Comparison of ENCODE assay signal across 8 mouse cellular contexts in genomic region chr15:95762661-95763303, GRCm38 (mm10). TPM values are rescaled to one million over a fixed set of nuclear protein-coding genes. Genes with fewer than 3 reads are reported as not detected.
A peak's percentile ranks its signal among the peaks of the same experiment; 100 is the strongest.
DNase-seq lines count a peak whose midpoint lies in the region; ATAC-seq and TF ChIP-seq lines count a peak whose summit lies in the region.

No protein-coding gene starts in this region.

- ATAC-seq in forebrain, embryonic 13.5 days, result peak; percentile 71; the same call in 1 of the 2 replicates
- peak; percentile 77 to 89 for ATAC-seq in hematopoietic stem cell, adult 5-6 weeks (replicated peaks in 1 of 2; ENCODE audit: insufficient read depth in 1 of 2, low FRiP score in 2 of 2, low TSS enrichment in 1 of 2, low read depth in 1 of 2, poor library complexity in 2 of 2, severe bottlenecking in 2 of 2)
- peak; percentile 98 for ATAC-seq in megakaryocyte, adult 5-6 weeks (ENCODE audit: poor library complexity, severe bottlenecking)

- no peaks in the 10 kb centered on the region for H3K36me3 ChIP-seq in ES-E14 (ENCODE audit: control insufficient read depth, insufficient read depth, low read length, poor library complexity, severe bottlenecking)
- no peaks in the 10 kb centered on the region for H3K36me3 ChIP-seq in forebrain, embryonic 13.5 days (ENCODE audit: poor library complexity, severe bottlenecking)

- peak; percentile 63 for DNase-seq in ES-E14 (ENCODE audit: low read depth, low spot score)
- DNase-seq in c-Kit-positive CD71-negative TER-119-negative erythroid progenitor cells, embryonic 14.5 days (ENCODE audit: low read depth), result peak; percentile 58
- peak; percentile 77 to 80 for DNase-seq in layer of hippocampus, postnatal 10 days (ENCODE audit: low spot score in 2 of 2)
- peak; percentile 54 for DNase-seq in right cerebral cortex, adult 18-20 months
- peak; percentile 39 for DNase-seq in urinary bladder, postnatal 10 days (ENCODE audit: low spot score)

- H3K27me3 ChIP-seq in forebrain, embryonic 13.5 days, result peaks cover 6% of the 10 kb centered on the region; the same call in 1 of the 2 replicates

- H3K9me3 ChIP-seq in ES-E14 (ENCODE audit: control insufficient read depth, insufficient read depth, low read depth, low read length), result no peaks in the 10 kb centered on the region
- no peaks in the 10 kb centered on the region for H3K9me3 ChIP-seq in forebrain, embryonic 13.5 days (replicated peaks)

- WGBS in forebrain, embryonic 13.5 days, result 36% methylated on average over 12 of the region's 12 CpGs

- H3K27ac ChIP-seq in ES-E14 (ENCODE audit: insufficient read depth, low read depth, low read length, poor library complexity, severe bottlenecking), result no peak overlapping the region
- no peak overlapping the region for H3K27ac ChIP-seq in forebrain, embryonic 13.5 days

- H3K4me2 ChIP-seq in forebrain, embryonic 13.5 days, result no peak overlapping the region

- H3K9ac ChIP-seq in ES-E14 (ENCODE audit: insufficient read depth, low read depth, low read length, poor library complexity, severe bottlenecking), result no peak overlapping the region
- H3K9ac ChIP-seq in forebrain, embryonic 13.5 days, result no peak overlapping the region

- in situ Hi-C loops in ES-E14 (cut with MboI; ENCODE audit: low sequenced_read_pairs in 2 of 2, unreplicated experiment in 2 of 2), result no loop called here

- H3K4me3 ChIP-seq in ES-E14 (ENCODE audit: insufficient read depth in 1 of 2, low read depth in 1 of 2, low read length in 2 of 2, poor library complexity in 1 of 2, severe bottlenecking in 1 of 2), result no peak overlapping the region
- H3K4me3 ChIP-seq in forebrain, embryonic 13.5 days, result no peak overlapping the region

- H3K4me1 ChIP-seq in ES-E14 (ENCODE audit: control insufficient read depth in 2 of 2, insufficient read depth in 2 of 2, low read length in 2 of 2, poor library complexity in 1 of 2), result no peaks in the 10 kb centered on the region; a peak in 1 of 4 replicates
- H3K4me1 ChIP-seq in forebrain, embryonic 13.5 days, result no peaks in the 10 kb centered on the region

TF ChIP-seq in ES-E14, 5 proteins besides CTCF, POLR2A, EP300 and RAD21:
- TF ChIP-seq ZC3H11A (IDR thresholded peaks at IDR 0.05; ENCODE audit: borderline replicate concordance, low read depth, low read length) (peak; percentile 88; the same call in 1 of the 2 replicates), CHD2 (IDR thresholded peaks at IDR 0.05; ENCODE audit: low read depth, low read length) (no peak)

RNA-seq across cellular contexts. Expression of gene Ano6, which starts 27.9 kb away (rescaled TPM):
- total RNA-seq in ES-E14 (2012; rRNA removed), result 48.6 and 51.0 TPM in 2 replicates
- 21.4 and 22.9 TPM in 2 replicates for polyA plus RNA-seq in forebrain, embryonic 13.5 days (2015; fragmentation: Nextera tagmentation; extraction: Ambion mirVana)
- 33.6 and 35.1 TPM in 2 replicates for total RNA-seq in hematopoietic stem cell, adult 5-6 weeks (2017)
- 10 to 100 TPM; 26.7 to 27.7 TPM for total RNA-seq in layer of hippocampus, postnatal 10 days (2021)
- 32.6 and 39.0 TPM in 2 replicates for total RNA-seq in megakaryocyte, adult 5-6 weeks (2015)
- 46.7 and 47.2 TPM in 2 replicates for total RNA-seq in megakaryocyte, adult 5-6 weeks (2017)
